Mouse (Mus musculus): ENCODE measurements around the gene Rtp3.

- TF ChIP-seq CTCF (IDR thresholded peaks at IDR 0.05; ENCODE audit: low read depth, low read length) (no peak), POLR2A (IDR thresholded peaks at IDR 0.05; ENCODE audit: extremely low read depth, insufficient read depth, low read length) (no peak)
Observed at GRCm38 (mm10) chr9:110979411-110979810, 11.0 kb downstream of the Rtp3 start.

Measured in liver, adult 2 months (tissue).